Mouse (Mus musculus): ENCODE measurements at regions not wholly inside any gene's neighbourhood (a gene's known extent, or its start where the extent isn't known, plus 50 kb on each side); places are given as distances from the start of the nearest gene placed in this dataset.
"Not testable (repeated sequence)": the region's sequence is repeated elsewhere in the genome, so short reads cannot be mapped to it uniquely, and the experiment has no call there.

- intact Hi-C loops (cut with DNase I), result no loop called here
- no peak for DNase-seq
Observed at GRCm38 (mm10) chr9:85637274-85637673, 111.9 kb downstream of the Ibtk start.

GRCm38 (mm10) chr9:85636131-85636447 is 113.0 kb downstream of the Ibtk start:
- DNase-seq, result no peak
- intact Hi-C loops (cut with DNase I), result no loop called here

- intact Hi-C loops (cut with DNase I), result no loop called here
- DNase-seq, result no peak
Observed at GRCm38 (mm10) chr9:85635438-85636130, 113.5 kb downstream of the Ibtk start.

- DNase-seq; intact Hi-C loops (cut with DNase I): not testable (repeated sequence)
Observed at GRCm38 (mm10) chr9:85634786-85635185, 114.3 kb downstream of the Ibtk start.

DNA sequence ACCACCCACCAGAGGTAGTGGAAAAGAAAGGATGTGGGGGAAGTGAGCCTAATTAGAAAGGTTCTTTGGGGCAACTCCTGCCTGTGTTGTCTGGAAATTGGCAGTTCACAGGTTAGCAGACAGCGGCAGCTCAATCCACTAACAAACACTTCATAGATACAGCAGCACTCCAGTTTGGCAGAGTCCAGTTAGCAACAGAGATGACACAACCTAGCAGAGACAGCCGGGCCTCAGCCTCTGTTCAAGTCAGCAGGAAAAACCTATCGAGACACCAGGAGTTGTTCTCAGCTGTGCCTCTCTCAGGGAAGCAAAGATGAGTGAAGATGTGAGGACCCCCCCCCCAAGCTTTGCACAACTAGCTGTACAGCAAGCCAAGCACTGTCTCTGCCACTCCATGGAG is 131.2 kb downstream of the Ibtk start:
- DNase-seq, result no peak
- intact Hi-C loops (cut with DNase I), result no loop called here

DNA sequence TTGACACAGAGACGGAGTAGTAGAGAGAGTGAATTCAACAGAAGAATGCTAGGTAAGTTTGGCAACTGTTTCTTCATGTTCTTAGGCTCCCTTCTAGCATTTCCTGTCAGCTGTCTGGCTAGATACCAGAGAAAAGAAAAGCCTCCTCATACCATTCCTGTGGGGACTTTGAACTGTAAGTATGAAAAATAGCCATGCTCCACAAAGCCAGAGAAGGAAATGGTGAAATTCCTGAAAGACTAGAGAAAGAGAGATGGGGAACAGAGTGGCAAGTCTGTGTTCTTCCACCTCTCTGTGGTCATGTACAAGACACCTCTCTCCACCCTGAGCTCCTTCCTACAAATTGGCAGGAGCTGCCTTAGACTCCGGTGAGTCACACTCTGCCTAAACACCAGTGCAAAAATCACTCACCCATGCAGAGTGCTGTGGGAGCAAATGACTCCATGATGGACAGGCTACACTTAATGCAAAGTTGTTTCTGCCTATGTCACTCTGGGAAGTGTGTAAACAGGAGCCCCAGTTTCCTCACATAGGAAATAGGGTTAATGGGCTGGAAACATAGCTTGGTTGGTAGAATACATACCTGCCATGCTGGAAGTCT is 131.9 kb downstream of the Ibtk start:
- DNase-seq, result no peak
- intact Hi-C loops (cut with DNase I), result no loop called here

GRCm38 (mm10) chr9:85616266-85616869 is 132.8 kb downstream of the Ibtk start:
- DNase-seq, result peak; percentile 21
- intact Hi-C loops (cut with DNase I), result no loop called here

- peak; percentile 62 for DNase-seq
- intact Hi-C loops (cut with DNase I), result no loop called here
Observed at GRCm38 (mm10) chr9:85609152-85609551, 140.0 kb downstream of the Ibtk start.

GRCm38 (mm10) chr9:85596959-85597358 is 152.2 kb downstream of the Ibtk start:
- peak; percentile 6 for DNase-seq
- intact Hi-C loops (cut with DNase I), result no loop called here

DNA sequence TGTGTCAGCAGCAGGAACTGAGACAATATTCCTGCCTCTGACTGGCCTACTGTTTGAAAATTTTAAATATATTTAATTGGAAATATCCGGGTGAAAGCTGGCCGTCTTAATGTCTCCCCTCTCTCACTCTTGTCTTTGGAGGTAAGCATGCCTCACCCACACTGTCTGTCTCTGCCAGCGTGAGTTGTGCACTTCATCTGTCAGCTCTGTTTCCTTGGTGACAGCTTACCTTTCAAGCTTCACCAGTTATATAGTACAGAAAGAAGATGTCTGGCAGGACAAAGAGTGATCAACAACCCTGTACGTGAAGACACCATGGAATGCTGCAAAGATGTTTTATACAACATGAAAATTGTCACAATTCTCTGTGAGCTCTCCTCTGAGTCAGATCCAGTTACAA is 155.3 kb downstream of the Ibtk start:
- intact Hi-C loops (cut with DNase I), result no loop called here
- DNase-seq, result no peak

DNA sequence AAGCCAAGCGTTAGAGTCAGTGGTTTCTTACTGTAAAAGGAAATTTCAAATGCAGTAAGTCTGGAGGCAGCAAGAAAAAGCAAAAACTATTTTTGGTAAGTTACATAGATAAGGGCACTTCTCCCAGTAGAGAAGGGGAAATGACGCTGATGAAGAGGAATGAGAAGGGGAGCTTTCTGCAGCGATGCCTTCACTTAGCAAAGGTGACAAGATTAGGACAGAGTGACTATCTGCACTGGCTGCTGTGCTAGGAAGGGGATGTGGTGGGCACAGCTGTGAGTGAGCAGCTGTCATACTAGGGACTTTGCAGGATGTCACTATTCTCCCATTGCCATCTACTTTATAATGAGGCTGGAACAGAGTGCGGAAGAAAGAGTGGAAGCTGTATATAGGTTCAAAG is 156.5 kb downstream of the Ibtk start:
- intact Hi-C loops (cut with DNase I), result no loop called here
- DNase-seq, result no peak

DNA sequence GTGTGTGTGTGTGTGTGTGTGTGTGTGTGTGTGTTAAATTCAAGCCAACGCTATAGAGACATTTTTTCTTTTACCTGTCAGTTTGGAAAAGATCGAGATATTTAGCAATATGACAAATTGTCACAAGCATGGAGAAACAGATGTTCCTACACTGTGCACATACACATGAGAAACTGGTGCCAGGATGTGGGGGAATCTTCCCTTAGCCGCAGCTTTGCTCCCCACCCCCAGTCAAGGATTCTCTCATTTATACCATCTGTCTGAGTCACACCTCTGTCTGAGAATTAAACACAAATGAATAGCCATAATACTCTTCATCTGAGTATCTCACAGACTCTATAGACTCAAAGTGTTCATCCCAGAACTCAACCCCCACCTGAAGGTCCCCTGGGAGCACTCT is 159.9 kb downstream of the Ibtk start:
- intact Hi-C loops (cut with DNase I), result no loop called here
- DNase-seq, result no peak

DNA sequence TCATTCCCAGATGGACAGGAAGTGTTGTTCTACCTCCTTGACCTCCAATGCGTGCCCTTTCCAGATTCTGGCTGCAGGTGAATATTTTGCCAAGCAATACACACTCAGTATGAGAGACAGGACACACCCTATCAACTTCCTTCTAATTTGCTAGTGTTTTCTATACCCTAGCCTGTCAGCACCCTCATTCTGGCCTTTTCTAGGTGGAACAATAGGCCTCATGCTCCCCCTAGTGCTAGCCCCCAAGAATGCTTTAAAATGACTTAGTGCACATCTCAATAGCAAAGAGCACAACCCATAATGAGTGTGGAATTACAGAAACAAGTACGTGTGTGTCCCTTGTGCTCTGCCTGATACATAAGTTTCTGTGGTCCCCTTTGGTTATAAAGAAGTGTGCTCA is 161.1 kb downstream of the Ibtk start:
- intact Hi-C loops (cut with DNase I), result no loop called here
- DNase-seq, result peak; percentile 24

- intact Hi-C loops (cut with DNase I), result no loop called here
Observed at GRCm38 (mm10) chr9:85581028-85581595, 168.0 kb downstream of the Ibtk start.

GRCm38 (mm10) chr9:85577812-85578211 is 171.3 kb downstream of the Ibtk start:
- DNase-seq, result no peak
- intact Hi-C loops (cut with DNase I), result no loop called here

More at GRCm38 (mm10) chr9:85581028-85581595, 168.0 kb downstream of the Ibtk start:
- no peak for DNase-seq

- intact Hi-C loops (cut with DNase I), result no loop called here
- DNase-seq, result no peak
Observed at GRCm38 (mm10) chr9:85577338-85577737, 171.8 kb downstream of the Ibtk start.

GRCm38 (mm10) chr9:85568877-85569276 is 180.3 kb downstream of the Ibtk start:
- intact Hi-C loops (cut with DNase I), result no loop called here
- no peak for DNase-seq

- no peak for DNase-seq
- intact Hi-C loops (cut with DNase I), result no loop called here
Observed at GRCm38 (mm10) chr9:85551871-85552270, 197.3 kb downstream of the Ibtk start.

GRCm38 (mm10) chr9:85550455-85550854 is 198.7 kb downstream of the Ibtk start:
- DNase-seq, result no peak
- intact Hi-C loops (cut with DNase I), result no loop called here

- intact Hi-C loops (cut with DNase I), result no loop called here
- no peak for DNase-seq
Observed at GRCm38 (mm10) chr9:85546226-85546625, 202.9 kb downstream of the Ibtk start.

DNA sequence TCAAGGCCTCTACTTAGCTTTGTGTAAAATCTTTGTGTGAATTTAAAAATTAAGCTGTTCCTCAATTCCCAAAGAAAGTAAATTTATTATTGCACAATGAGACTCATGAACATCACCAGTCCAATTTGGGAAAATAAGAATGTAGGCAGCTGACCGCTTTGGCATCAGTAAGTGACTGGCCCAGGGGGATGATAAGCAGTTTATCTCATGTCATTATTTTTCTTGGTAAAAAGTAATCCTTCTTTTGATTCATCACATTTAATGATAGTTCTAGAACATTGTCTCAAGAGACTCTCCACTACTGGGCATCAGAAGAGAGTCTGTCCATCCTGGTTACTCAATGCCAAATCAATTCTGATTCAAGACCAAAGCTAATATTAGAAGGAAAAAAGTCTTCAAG is 203.6 kb downstream of the Ibtk start:
- intact Hi-C loops (cut with DNase I), result no loop called here
- no peak for DNase-seq

DNA sequence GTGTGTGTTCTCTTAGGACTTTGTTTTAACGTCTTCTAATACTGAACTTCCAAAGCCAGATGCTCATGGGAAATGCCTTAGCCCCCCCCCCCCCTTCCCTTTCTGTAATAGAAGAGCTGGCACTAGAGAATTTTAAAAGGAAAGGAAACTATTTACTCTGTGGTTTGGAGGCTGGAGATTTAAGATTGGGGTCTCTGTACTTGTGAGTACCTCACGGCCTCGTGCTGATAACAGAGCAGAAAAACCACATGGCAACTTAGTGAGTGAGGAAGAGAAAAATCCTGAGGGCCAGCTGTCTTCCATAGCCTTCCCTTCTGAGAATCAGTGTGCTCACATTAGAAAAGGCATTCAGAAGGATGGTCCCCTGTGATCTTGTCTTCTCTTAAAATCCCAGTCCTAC is 210.6 kb downstream of the Ibtk start:
- intact Hi-C loops (cut with DNase I), result no loop called here
- no peak for DNase-seq

Data from left cerebral cortex, postnatal 4 days (tissue).